Mouse (Mus musculus): ENCODE measurements at regions not wholly inside any gene's neighbourhood (a gene's known extent, or its start where the extent isn't known, plus 50 kb on each side); places are given as distances from the start of the nearest gene placed in this dataset.

DNA sequence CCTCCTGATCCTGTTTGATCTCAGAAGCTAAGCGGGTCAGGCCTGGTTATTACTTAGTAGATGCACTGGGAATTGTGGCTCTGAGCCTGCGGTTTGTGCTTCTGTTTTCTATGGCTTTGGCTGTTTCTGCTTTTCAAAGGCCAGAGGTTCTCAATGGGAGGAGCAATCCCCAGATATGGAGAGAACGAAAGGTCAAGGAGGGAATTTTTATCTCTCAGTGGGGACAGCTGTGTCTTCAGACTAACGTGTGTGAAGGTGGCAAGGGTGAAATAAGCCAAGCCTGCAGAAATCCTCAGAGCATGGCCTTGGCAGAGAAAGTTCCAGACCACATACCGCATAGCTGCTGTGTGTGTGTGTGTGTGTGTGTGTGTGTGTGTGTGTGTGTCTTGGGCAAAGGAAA, 375.0 kb upstream of the Fam19a5 start:
- H3K9me3 ChIP-seq: no peaks in the 10 kb centered on the region
- H3K27ac ChIP-seq (replicated peaks): no peak overlapping the region
- no peaks in the 10 kb centered on the region for H3K4me1 ChIP-seq
- 87% methylated on average over 5 of the region's 5 CpGs for WGBS
- H3K27me3 ChIP-seq (replicated peaks; ENCODE audit: low read depth, poor library complexity, severe bottlenecking): no peaks in the 10 kb centered on the region
- H3K4me3 ChIP-seq: no peak overlapping the region
- no peak for DNase-seq (ENCODE audit: low spot score)
- no peaks in the 10 kb centered on the region for H3K36me3 ChIP-seq (replicated peaks)

DNA sequence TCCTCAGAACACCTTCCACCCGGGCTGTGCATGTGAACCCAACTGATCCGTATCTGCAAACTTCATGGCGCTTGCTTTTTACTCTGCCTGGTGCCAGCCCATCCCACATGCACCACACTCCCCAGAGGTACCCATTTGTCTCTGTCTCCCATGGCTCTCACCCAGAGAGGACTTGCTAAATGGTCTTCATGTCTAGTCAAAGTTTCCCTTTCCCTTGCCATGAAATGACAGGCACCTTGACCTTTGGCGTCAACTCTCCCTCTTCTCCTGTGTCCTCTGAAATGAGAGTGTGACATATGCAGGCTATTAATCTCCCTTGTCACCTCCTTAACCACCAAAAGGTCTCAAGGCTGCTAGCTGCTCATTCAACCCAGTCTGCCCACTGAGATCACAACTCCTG, 373.2 kb upstream of the Fam19a5 start:
- Histone ChIP-seq H3K4me1 (no peaks in the 10 kb centered on the region), H3K9me3 (no peaks in the 10 kb centered on the region), H3K27me3 (replicated peaks; ENCODE audit: low read depth, poor library complexity, severe bottlenecking) (no peaks in the 10 kb centered on the region), H3K4me3 (no peak overlapping the region), H3K36me3 (replicated peaks) (no peaks in the 10 kb centered on the region), H3K27ac (replicated peaks) (no peak overlapping the region)
- WGBS: 83% methylated on average over 4 of the region's 4 CpGs
- DNase-seq (ENCODE audit: low spot score): no peak

DNA sequence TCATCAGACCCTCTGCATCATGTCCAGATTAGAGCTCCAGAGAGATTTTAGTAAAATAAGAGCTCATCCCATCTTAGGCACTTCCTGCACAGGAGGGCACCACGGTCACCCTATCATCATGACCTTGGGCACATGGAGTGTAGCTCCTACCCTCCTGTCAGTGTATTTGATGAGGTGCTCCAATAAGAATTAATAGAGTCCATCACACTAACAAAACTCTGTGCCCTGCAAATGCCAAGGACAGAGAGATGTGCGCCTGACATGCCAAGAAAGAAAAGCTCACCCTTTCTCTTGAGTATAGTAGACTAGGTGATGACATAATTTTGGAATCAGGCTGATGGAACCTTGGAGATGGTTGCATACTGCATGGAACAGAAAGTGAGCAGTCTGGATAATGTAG, 371.0 kb upstream of the Fam19a5 start:
- no peak for DNase-seq (ENCODE audit: low spot score)
- no peak overlapping the region for H3K4me3 ChIP-seq
- no peak overlapping the region for H3K27ac ChIP-seq (replicated peaks)
- H3K4me1 ChIP-seq: no peaks in the 10 kb centered on the region
- H3K36me3 ChIP-seq (replicated peaks): no peaks in the 10 kb centered on the region
- H3K9me3 ChIP-seq: no peaks in the 10 kb centered on the region
- H3K27me3 ChIP-seq (replicated peaks; ENCODE audit: low read depth, poor library complexity, severe bottlenecking): no peaks in the 10 kb centered on the region
- WGBS: 93% methylated on average over 2 of the region's 2 CpGs

DNA sequence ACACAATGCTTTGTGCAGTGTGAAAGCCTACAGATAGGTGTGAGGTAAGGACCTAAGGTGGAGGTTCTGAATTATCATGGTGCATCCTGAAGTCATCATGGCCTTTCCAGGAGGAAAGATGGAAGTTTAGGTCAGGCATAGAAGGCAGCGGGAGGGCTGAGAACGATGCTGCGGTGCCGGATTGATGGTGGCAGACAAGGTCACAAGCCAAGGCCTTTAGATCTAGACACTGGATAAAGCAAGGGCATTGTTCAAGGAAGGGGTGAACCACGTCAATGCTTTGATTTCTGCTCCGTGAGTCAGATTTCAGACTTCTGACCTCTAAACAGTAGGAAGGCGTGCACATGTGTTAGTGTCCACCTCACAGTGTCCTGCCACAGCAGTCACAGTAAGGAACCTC, 365.5 kb upstream of the Fam19a5 start:
- 89% methylated on average over 7 of the region's 7 CpGs for WGBS
- Histone ChIP-seq H3K9me3 (no peaks in the 10 kb centered on the region), H3K36me3 (replicated peaks) (no peaks in the 10 kb centered on the region), H3K27ac (replicated peaks) (no peak overlapping the region), H3K4me3 (no peak overlapping the region), H3K4me1 (no peaks in the 10 kb centered on the region), H3K27me3 (replicated peaks; ENCODE audit: low read depth, poor library complexity, severe bottlenecking) (no peaks in the 10 kb centered on the region)
- no peak for DNase-seq (ENCODE audit: low spot score)

DNA sequence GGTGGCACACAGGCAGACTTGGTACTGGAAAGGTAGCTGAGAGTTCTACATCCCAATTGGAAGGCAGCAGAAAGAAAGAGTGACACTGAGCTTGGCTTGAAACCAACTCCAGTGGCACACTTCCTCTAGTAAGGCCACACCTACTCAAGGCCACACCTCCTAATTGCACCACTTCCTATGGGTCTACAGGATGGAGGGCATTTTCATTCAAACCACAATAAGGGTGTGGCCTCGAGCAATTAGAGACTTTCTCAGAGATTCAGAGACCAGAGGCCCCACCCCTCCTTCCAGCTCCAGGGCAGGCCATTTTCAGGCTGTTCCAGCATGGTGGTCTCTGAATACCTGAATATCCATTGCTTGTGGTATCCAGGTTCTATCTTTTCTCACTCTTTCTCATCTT, 363.3 kb upstream of the Fam19a5 start:
- Histone ChIP-seq H3K9me3 (no peaks in the 10 kb centered on the region), H3K27me3 (replicated peaks; ENCODE audit: low read depth, poor library complexity, severe bottlenecking) (no peaks in the 10 kb centered on the region), H3K36me3 (replicated peaks) (no peaks in the 10 kb centered on the region), H3K4me3 (no peak overlapping the region), H3K4me1 (no peaks in the 10 kb centered on the region), H3K27ac (replicated peaks) (no peak overlapping the region)
- WGBS: 69% methylated on average over 1 of the region's 1 CpGs
- no peak for DNase-seq (ENCODE audit: low spot score)

DNA sequence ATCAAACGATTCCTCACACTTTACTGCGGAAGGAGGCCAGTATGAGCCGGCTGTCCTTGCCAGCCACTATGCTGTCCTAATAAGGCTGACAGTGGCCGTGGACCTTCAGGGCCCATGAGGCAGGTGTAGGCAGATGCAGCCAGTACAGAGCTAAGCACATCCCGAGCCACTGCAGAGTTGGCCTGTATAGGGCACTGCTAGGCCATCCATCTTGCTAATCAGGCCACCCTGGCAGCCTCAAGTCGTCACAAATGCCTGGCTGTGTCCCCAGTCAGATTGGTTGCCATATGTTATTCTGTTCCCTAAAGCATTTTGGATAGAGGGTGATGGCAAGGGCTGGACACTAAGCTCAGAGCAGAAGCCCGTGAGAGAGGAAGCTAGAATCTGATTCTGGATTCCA, 359.9 kb upstream of the Fam19a5 start:
- WGBS: 79% methylated on average over 7 of the region's 7 CpGs
- Histone ChIP-seq H3K36me3 (replicated peaks) (no peaks in the 10 kb centered on the region), H3K4me3 (no peak overlapping the region), H3K4me1 (no peaks in the 10 kb centered on the region), H3K27ac (replicated peaks) (no peak overlapping the region), H3K9me3 (no peaks in the 10 kb centered on the region), H3K27me3 (replicated peaks; ENCODE audit: low read depth, poor library complexity, severe bottlenecking) (no peaks in the 10 kb centered on the region)
- DNase-seq (ENCODE audit: low spot score): no peak

DNA sequence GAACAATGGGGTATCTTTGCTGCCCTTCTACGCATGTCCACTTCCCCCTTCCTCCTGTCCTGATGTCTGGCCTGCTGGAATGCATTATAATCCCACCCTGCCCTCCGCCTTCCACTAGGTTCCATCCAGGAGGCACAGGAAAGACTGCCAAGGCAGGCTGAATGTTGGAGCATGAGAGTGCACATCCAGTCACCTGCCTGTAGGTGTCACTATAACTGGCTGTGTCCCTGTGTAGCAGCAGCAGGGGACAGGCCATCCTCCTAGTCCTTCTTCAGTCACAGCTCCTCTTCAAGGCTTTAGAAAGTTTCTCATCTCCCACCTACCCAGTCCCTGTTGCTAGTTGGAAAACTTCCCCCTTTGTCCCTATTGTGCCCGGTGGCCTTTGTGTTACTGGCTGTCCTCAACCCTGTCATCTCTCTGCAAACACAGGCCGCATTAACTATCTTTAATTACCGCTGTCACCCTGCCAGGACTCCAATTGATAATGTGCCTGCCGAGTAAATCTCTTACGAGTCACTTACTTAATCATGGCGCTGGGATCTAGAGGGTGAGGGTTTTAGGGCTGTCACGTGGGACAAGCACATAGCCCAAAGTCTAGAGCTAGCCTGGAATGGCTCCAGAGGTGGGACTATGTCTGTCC, 355.2 kb upstream of the Fam19a5 start:
- 81% methylated on average over 9 of the region's 9 CpGs for WGBS
- Histone ChIP-seq H3K27ac (replicated peaks) (no peak overlapping the region), H3K36me3 (replicated peaks) (no peaks in the 10 kb centered on the region), H3K4me3 (no peak overlapping the region), H3K4me1 (no peaks in the 10 kb centered on the region), H3K9me3 (no peaks in the 10 kb centered on the region), H3K27me3 (replicated peaks; ENCODE audit: low read depth, poor library complexity, severe bottlenecking) (no peaks in the 10 kb centered on the region)
- no peak for DNase-seq (ENCODE audit: low spot score)

DNA sequence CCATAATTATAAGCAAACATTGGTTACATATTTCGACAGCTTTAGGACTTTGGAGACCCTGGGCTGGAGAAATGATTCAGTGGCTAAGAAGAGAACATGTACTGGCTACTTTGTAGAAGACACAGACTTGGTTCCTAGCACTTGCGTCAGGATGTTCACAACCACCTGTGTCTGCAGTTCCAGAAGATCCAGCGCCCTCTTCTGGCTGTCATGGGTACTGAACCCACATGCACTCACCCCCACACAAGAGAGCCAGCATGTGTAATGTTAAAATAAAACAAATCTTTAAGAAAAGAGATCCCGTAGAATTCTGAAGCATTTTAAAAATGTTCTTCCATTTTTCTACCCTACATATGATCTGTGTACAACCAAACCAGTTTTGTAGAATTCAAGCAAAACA, 352.2 kb upstream of the Fam19a5 start:
- no peaks in the 10 kb centered on the region for H3K9me3 ChIP-seq
- no peaks in the 10 kb centered on the region for H3K27me3 ChIP-seq (replicated peaks; ENCODE audit: low read depth, poor library complexity, severe bottlenecking)
- no peak for DNase-seq (ENCODE audit: low spot score)
- peaks cover 15% of the 10 kb centered on the region for H3K4me1 ChIP-seq
- 77% methylated on average over 4 of the region's 4 CpGs for WGBS
- no peak overlapping the region for H3K27ac ChIP-seq (replicated peaks)
- H3K36me3 ChIP-seq (replicated peaks): no peaks in the 10 kb centered on the region
- H3K4me3 ChIP-seq: no peak overlapping the region

DNA sequence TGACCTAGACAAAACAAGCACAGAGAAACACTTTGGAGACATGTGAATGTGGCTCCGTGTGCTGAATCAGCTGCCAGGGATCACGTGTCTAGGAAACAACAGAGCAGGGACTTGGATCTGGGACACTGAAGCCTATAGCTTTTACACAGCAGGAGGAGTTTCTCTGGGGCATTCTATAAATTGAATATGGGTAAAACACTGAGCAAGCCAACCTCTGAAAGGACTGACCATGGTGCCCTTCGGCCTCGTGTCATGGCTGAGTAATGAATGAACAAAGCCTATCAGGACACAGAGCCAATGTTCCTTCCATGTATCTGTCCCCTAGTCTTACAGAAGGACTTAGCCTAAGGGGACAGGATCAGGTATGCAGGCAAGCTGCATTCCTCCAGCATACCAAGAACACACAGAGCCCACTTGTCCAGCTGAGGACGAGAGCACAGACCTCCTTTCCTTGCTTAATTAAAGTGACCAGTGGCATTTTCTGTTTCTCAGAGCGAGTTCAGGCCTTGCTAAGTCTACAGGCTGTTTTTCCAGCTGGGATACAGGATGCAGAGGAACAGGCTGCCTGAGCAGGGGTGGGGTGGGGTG, 347.7 kb upstream of the Fam19a5 start:
- peak overlapping the region; percentile 35; the same call in 1 of the 2 replicates for H3K27ac ChIP-seq (replicated peaks)
- H3K9me3 ChIP-seq: no peaks in the 10 kb centered on the region
- 22% methylated on average over 6 of the region's 6 CpGs for whole genome bisulfite sequencing
- no peak overlapping the region for H3K4me3 ChIP-seq
- H3K4me1 ChIP-seq: peaks cover 26% of the 10 kb centered on the region
- DNase-seq (ENCODE audit: low spot score): peak; percentile 31
- H3K36me3 ChIP-seq (replicated peaks): no peaks in the 10 kb centered on the region
- no peaks in the 10 kb centered on the region for H3K27me3 ChIP-seq (replicated peaks; ENCODE audit: low read depth, poor library complexity, severe bottlenecking)

DNA sequence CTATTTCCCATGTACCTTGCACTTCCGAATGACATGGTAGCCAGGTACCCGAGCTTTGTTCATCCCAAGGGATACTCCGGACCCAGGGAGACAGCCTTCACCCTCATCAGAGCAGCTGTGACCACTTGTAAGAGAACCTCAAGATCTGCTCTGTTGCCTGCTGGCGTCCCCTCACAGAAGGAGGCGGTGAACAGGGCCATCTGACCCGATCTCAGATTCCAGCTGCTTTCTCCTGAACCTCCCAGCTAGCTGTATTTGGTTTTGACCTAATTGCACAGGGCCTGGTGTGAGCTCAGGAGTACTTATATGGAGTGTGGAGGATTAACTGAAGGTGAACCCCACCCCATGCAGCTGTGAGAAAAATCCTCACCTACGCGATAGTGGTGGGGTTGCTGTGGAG, 344.5 kb upstream of the Fam19a5 start:
- Histone ChIP-seq H3K4me3 (no peak overlapping the region), H3K9me3 (no peaks in the 10 kb centered on the region), H3K27me3 (replicated peaks; ENCODE audit: low read depth, poor library complexity, severe bottlenecking) (no peaks in the 10 kb centered on the region), H3K36me3 (replicated peaks) (no peaks in the 10 kb centered on the region), H3K4me1 (peaks cover 28% of the 10 kb centered on the region), H3K27ac (replicated peaks) (no peak overlapping the region)
- DNase-seq (ENCODE audit: low spot score): no peak
- 89% methylated on average over 8 of the region's 8 CpGs for WGBS

DNA sequence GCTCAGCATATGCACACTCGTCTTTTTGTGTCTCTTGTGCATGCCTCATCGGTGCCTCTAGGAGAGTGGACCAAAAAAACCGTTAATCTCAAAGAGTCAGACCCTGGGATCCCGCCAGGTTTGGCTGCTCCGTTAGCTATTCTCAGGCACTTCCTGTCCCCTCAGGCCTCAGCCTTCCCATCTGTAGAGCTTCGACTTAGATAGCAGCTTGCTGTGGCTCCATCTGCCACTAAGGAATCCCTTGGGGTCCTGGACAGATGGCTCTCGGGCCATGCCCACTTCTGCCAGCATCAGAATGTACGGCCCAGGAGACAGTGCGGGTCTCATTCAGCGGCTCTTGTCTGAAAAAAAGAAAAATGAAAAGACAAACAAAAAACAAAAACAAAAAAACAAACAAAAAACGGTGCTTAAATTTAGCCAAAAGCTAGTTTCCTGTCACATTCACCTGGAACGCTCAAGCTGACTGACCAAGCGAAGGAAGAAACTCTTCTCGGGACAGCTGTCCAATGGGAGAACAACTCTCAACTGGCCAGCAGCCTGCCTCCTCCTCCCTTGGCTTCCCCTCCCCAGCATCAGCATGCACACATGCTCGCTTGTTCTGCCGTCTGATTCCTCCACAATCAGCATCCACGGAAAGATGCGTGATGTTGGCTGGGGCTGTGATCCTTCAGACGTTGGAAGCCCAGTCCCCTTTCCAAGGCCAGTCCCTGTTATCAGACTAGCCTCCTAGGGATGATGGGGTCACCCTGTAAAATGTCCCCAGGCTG, 343.6 kb upstream of the Fam19a5 start:
- 79% methylated on average over 19 of the region's 19 CpGs for WGBS

DNA sequence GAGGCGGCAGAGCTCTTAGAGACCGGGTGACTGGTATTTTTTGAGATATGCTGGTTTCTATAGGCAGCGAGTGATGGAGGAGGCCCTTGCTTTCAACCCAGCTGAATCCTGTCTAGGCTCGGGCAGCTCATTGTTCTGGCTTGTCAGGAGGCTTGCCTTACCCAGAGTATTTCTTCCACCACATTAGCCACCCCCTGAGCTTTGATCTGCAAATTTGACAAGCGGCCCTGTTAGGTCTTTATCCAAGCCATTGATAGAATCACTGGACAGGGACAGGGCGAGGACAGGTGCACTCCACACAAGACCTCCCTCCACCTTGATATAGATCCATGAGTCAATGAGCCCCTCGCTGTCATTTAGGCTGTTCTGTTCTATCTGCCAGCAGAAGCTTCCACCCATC, 343.0 kb upstream of the Fam19a5 start:
- no peaks in the 10 kb centered on the region for H3K27me3 ChIP-seq (replicated peaks; ENCODE audit: low read depth, poor library complexity, severe bottlenecking)
- no peaks in the 10 kb centered on the region for H3K9me3 ChIP-seq
- DNase-seq (ENCODE audit: low spot score): no peak
- WGBS: 66% methylated on average over 7 of the region's 7 CpGs
- H3K4me1 ChIP-seq: peaks cover 21% of the 10 kb centered on the region
- no peak overlapping the region for H3K4me3 ChIP-seq
- H3K27ac ChIP-seq (replicated peaks): no peak overlapping the region; the same call in 1 of the 2 replicates
- H3K36me3 ChIP-seq (replicated peaks): no peaks in the 10 kb centered on the region

More for the DNA sequence above, 343.6 kb upstream of the Fam19a5 start:
- no peak overlapping the region for H3K4me3 ChIP-seq
- peaks cover 27% of the 10 kb centered on the region for H3K4me1 ChIP-seq
- no peak for DNase-seq (ENCODE audit: low spot score)
- H3K27ac ChIP-seq (replicated peaks): no peak overlapping the region; the same call in 1 of the 2 replicates
- H3K27me3 ChIP-seq (replicated peaks; ENCODE audit: low read depth, poor library complexity, severe bottlenecking): no peaks in the 10 kb centered on the region
- H3K36me3 ChIP-seq (replicated peaks): no peaks in the 10 kb centered on the region
- no peaks in the 10 kb centered on the region for H3K9me3 ChIP-seq

DNA sequence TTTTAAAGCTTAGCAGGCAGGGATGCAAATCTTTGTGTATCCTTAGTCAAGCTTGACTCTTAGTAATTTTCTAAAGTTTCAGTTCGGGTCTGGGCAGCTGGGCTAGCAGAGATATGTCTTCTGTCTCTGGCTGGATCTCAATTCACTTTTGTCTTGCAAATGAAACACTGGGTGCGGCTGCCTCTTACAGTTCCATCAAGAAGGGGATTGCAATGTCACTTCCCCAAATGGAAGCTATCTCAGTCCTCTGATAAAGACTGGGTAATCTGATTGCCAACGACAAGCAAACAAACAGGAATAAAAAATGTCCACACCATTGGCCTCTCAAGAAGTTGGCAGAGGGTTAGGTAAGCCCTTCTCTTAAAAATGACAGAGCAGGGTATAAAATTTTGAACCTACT, 314.1 kb upstream of the Fam19a5 start:
- no peaks in the 10 kb centered on the region for H3K27me3 ChIP-seq (replicated peaks; ENCODE audit: low read depth, poor library complexity, severe bottlenecking)
- H3K27ac ChIP-seq (replicated peaks): no peak overlapping the region
- no peaks in the 10 kb centered on the region for H3K9me3 ChIP-seq
- no peaks in the 10 kb centered on the region for H3K36me3 ChIP-seq (replicated peaks)
- no peaks in the 10 kb centered on the region for H3K4me1 ChIP-seq
- DNase-seq (ENCODE audit: low spot score): no peak
- 65% methylated on average over 3 of the region's 3 CpGs for WGBS
- H3K4me3 ChIP-seq: no peak overlapping the region

Measured in embryonic facial prominence, embryonic 10.5 days (tissue).